Mouse (Mus musculus): ENCODE data around the gene Pinlyp.

Pinlyp gene

DNA sequence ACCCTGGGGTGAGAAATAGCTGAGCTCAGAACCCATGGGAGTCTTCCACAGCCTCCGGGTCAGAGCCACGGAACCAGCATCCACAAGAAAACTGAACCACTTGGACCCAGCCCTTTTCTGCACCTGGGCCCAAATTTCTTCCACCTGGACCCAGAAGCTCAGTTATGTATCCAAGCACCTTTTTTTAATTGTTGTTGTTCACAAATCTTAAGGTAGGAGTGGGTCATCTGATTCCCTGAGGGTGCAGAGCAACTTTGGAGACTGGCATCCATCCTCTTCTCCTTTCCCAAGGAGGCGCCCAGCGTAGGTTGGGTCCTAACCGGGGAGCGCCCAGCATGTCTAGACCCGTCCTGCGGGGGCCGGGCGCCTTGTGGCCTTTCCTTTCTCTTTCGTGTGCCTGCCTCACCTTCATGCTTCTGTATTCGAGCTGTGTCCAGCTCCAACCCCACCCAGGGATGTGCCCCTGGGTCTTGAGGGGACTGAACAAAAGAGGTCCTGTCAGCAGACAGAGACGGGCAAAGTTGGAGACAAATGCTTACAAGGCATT lies at the start of gene Pinlyp, which contains the start of gene Xrcc1:
Gene Pinlyp (minus strand): TSS at position 51 of the 547 bp plus-strand sequence.
Gene Xrcc1 (plus strand): TSS at position 222 of the 547 bp plus-strand sequence.
- DNase-seq: no peak

DNA sequence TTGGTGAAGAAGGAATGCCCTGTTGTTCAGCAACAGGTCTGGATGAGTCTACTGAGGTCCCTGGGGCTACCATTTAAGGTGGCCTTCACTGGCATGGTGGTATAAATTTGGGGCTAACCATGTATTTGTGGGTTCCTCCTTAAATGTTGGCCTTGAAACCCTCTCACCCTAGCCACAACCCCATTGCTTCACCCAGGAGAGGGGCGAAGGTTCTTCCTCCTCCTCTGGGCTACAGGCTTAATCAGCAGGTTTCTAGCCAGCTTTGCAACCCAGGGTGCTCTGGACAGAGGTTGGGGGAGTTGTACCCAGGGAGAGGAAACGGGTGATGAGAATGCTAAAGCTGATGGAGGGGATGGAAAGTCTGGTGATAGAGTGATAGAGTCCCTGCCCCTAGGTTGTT lies 49.5 kb upstream of the Pinlyp start:
- peak; percentile 28 for DNase-seq

DNA sequence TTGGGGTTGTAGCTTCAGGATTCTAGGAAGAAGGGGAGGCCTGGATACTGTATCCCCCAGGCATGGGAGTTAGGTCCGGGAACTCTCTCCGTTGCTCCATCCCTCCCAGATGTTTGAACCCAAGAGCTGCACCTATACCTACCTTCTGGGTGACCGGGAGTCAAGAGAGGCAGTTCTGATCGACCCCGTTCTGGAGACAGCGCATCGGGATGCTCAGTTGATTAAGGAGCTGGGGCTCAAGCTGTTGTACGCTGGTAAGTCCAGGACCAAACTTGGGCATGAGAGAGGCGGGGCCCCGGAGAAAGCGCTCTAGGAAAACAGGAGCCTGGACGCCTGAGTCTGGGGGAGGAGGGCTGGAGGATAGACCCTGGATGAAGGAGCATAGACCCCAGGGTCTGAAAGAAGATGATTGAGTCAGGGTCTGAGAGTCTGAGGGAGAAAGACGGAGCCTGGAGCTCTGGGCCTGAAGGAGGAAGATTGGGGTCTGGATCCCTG lies 48.4 kb upstream of the Pinlyp start:
- DNase-seq: peak; percentile 28

DNA sequence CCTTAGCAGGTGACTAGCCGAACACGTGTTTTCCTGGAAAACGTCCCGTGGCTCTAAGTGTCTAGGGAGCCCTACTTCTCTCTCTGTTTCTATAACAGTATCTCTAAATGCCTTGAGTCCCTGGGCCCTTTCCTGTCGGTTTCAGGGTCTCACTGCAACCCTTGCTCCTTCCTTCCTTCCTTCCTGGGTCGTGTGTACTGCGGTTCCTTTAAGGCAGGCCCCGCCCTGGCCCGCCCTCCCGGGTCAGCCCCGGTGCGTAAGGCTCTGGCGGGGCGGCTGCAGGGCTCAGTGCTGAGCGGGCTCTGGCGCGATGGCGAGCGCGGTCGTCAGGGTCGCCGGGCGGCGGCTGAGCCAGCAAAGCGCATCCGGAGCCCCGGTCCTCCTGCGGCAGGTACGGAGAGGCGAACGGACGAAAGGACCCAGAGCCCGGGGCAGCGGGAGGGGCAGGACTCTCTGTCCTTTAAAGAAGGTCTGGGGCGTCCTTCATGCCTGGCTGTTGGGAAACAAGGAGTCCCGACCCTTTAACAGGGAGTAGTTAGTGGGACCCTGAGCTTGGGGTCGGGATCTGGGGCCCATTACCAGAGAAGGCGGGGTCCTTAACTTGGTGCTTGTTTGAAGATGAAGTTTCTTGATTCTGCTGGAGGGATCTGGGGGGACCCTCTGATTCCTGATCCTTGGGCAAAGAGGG lies 47.8 kb upstream of the Pinlyp start:
- DNase-seq: peak; percentile 85

DNA sequence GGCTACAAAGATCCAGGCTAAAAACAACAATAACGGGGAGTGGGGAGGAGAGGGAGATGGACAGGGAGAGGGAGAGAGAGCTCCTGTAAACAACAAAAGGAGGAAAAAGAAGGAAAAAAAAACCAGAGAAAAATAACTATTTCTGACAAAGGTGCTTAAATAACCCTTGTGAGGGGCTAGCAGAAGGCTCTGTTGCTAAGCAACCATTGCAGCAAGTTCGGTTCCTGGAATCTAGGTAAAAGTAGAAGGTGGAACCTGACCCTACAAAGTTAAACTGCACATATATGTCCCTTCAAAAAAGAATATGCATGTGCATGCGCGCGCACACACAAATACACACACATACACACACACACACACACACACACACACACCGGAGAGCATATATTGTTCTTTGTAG lies 46.9 kb upstream of the Pinlyp start:
- DNase-seq: no peak

DNA sequence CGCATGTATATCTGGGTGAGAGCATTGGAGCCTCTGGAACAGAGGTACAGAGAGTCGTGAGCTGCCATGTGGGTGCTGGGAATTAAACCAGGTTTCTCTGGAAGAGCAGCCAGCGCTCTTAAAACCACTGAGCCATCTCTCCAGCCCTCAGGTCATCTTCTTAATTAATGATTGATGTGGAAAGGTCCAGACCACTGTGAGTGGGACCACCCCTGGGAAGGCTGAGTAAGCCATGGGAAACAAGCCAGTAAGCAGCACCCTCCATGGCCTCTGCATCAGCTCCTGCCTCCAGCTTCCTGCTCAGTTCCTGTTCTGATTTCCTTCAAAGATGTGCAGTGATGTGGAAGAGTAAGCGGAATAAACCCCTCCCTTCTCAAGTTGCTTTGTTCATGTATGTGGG lies 46.2 kb upstream of the Pinlyp start:
- no peak for DNase-seq

DNA sequence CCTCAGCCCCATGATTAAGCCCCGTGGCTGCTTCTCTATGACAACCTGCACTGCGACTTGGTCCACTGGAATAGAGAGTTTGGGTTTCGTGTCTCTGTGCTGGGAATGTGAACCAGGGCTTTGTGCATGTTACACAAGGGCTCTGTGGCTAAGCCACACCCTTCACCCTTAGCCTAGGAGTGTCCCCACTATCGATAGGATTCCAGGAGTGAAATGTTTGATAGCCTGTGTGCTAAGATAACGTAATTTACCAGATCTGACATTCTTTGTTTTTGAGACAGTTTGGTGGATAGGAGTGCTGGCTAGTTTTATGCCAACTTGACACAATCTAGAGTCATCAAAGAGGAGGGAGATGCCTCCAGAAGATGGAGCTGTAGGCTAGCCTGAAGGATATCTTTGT lies 45.8 kb upstream of the Pinlyp start:
- DNase-seq: no peak

DNA sequence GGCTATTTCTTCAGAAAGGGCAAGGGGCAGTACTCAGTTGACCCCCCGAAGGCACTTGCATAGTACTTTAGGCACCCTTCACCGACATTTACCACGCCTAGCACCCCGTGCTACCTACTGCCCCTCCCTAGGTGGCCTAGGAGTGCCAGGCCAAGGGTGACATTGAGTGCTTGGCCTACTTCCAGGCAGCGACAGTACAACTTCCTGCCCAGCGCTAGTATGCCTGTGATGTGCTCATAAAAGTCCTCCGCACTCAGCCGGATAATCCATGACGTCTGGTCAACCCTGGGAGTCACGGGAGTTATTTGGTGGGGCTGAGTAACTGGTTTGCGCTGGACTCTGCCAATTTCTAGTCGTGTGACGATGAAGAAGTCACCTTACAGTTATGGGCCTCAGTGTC lies 42.4 kb upstream of the Pinlyp start:
- peak; percentile 81 for DNase-seq

DNA sequence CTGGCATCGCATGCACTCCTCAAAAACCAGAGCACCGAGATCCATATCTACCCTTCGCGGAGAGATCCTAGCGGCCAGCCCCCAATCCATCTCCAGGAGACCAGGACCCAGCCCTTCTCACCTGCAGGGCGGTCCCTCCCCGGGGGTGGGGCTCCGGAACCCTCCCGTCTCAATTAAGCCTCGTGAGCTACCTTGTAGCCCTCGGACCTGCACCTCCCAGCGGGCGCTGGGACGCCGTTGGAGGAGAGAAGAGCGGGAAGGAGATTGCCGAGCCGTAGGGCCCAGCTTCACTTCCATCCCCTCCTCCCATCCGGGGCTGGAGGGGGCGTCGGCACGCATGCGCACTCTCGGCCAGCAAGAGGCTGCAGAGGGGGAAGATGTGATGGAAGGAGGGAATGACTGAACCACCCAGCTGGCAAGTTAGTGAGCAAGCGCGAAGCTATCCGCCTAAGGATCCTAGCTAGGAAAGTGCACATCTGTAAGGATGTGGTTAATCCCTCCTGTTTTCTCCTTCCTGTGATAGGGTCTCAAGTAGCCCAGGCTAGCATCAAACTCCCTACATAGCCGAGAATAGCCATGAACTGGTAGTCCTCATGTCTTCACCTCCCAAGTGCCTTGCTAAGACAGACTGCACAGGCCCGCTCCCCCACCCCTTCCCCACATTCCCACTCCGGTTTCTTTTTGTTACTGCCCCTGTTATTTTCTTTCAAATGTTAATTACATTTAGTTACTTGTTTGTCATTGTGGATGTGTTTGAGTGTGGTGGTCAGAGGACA lies 41.6 kb upstream of the Pinlyp start, which contains the start of the genes Ethe1 and Zfp575:
Gene Ethe1 (plus strand): TSS at position 214 of the 776 bp plus-strand sequence.
Gene Zfp575 (minus strand): TSS at position 312 of the 776 bp plus-strand sequence.
- DNase-seq: no peak

DNA sequence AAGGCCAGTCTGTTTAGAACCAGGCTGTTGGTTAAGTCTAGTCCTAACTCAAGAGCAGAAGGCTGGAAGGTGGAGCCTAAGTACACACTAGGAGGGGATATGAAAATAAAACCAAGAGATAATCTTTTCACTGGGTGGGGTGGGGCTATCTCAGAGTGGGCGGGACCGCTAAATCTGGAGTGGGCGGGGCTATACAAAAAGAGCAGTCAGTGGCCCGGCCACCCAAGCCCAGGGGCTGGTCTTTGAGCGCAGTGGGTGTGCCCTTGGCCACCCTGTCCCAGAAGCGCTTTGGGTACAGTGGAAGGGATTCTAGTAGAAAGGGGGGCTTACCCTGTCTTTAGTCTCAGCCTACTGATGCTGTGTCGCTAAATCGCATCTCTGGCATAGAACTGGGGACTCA lies 40.9 kb upstream of the Pinlyp start:
- no peak for DNase-seq

DNA sequence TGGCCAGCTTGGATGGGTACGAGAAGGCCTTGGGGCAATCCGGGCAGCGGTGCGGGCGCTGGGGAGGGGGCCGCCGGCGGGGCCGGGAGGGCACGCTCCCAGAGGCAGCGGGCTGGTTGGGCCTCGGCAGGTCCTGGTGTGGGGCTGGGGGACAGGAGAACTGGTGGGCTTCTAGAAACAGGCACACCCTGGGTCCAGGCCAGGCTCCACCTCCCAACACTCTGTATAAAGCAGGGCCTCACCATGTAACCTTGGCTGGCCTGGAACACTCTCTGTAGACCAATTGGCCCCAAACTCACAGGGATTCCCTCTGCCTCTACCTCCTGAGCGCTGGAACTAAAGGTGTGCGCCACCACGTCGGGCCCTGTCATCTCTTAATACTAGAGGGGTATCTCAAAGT lies 40.1 kb upstream of the Pinlyp start:
- no peak for DNase-seq

DNA sequence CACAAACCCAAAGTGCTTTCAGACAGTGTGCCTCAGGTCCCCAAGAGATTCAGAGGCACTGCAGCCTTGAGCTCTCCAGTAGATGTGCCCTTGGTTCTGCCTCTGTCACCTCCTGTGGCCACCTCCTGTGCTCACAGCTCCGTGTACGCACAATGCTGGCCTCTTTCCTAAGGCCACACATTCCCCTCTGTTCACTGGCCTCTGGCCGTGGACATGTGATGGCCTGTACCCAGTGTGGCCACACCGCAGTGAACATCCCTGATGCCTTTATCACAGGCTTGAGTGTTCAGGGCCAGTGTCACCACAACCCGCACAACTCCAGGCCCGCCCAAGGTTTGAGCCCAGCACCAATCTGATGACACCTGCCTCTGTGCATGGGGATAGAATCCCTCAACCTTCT lies 39.0 kb upstream of the Pinlyp start:
- DNase-seq: no peak

DNA sequence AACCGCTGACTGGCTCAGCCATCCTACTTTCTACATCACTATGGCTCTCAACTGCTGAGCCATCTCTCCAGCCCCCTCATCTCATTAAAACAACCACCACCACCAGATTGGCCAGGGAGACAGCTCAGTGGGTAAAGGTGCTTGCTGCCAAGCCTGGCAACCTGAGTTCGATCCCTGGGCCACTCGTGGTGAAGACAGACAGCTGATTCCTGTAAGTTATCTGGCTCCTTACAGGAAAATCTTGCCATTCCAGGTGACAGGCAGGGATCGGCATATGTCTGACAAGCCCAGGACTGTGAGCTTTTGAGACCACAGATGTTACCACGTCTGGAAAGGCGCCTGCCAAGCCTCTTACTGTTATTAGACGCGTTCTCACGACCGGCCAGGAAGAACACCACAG lies 31.9 kb upstream of the Pinlyp start:
- no peak for DNase-seq

DNA sequence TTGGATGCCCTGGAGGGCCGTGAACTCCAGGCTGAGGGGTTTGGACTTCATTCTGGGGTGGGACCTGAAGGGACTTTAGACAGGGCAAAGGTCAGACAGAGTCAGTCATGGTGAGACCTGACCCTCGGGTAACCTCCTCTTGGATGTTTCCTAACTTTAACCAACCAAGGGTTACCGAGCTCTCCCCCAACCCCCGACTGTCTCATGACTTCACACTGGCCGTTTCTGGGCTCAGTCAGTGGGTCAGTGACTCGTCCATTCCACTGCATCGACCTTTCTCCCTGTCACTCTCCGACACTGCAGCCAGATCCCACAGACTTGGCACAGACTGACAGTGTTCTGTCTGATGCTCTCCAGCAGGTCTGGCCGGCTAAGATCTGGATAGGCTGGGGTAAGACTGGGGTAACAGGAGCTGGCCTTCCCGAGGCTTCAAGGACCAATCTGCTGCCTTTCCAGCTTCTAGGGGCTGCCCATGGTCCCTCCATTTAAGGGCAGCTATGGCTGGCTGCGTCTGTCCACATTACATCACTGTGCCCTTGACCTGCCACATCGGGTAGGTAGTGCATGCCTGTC lies 28.4 kb upstream of the Pinlyp start:
- peak; percentile 60 for DNase-seq

DNA sequence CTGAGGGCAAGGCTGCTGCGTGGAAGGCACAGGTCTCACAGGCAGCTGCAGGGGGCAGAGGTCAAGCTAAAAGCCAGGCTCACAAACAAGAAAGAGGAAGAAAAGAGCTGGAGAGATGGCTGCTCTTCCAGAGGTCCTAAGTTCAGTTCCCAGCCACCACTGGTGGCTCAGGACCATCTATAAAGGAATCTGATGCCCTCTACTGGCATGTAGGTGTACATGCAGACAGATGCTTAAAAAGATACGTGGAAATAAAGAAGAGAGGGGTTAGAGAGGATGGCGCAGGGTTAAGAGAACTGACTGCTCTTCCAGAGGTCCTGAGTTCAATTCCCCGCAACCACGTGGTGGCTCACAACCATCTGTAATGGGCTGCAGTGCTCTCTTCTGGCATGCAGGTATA lies 26.5 kb upstream of the Pinlyp start:
- no peak for DNase-seq

DNA sequence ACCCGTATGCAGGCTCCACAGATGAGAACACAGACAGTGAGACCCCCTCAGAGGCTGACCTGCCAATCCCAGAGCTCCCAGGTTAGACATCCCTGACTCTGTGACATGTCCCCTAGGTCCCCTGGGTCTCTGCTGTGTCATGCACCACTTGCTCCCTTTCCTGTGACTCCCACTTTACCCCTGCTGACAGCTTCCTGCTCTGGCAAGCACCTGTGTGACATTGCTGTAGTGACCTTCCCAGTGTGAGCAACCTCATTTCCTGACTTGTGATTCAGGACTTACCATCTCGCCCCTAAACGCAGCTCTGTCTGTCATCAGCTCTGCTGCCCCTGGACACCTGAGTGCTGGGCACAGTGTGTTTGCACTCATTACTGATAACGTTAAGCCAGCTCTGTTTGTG lies 25.2 kb upstream of the Pinlyp start:
- no peak for DNase-seq

DNA sequence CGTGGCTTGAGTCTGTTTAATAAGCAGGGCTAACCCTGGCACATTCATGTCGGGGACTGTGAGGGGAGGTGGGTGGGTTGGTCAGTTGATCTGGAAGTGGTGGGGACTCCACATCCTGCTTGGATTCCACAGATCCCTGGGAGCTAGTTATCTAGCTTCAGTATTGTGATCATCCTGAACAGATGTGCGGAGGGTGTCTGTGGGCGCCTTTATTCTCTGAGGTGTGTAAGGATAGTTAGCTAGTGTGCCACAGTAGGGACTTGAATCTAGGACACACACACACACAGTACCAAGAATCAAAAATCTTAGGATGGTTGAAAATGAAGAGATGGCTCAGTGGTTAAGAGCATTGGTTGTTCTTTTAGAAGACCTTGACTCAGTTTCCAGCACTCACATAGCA lies 22.6 kb upstream of the Pinlyp start:
- no peak for DNase-seq

DNA sequence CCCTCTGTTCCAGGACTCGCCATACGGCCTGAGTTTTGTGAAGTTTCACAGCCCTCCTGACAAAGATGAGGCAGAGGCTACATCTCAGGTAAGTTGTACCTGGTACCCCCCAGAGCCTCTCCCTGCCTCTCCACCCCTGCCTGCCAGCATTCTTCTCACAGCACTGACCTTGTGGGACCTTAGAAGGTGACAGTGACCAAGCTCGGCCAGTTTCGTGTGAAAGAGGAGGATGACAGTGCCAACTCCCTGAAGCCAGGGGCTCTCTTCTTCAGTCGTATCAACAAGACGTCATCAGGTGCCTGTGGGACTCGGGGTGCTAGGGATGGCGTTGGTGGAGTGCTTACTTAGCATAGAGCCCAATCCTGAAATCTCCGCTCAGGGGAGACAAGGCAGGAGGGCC lies 20.3 kb upstream of the Pinlyp start:
- no peak for DNase-seq

DNA sequence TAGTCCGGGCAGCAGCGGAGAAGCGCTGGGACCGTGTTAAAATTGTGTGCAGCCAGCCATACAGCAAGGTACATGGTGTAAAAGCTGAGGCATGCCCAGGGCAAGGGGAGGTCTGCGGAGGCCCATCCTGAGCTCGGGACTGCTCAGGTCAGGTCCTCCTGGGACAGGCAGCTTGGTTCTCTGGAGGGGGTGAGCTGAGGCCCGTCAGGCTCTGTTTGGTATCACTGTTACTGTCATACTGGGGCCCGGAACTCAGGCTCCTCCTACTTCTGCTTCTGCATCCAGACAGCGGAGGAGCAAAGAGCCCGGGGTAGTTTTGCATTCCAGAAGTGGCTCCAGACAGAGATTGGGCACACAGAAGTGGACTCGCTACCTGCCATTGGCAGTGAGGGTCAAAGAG lies 19.7 kb upstream of the Pinlyp start:
- DNase-seq: no peak

DNA sequence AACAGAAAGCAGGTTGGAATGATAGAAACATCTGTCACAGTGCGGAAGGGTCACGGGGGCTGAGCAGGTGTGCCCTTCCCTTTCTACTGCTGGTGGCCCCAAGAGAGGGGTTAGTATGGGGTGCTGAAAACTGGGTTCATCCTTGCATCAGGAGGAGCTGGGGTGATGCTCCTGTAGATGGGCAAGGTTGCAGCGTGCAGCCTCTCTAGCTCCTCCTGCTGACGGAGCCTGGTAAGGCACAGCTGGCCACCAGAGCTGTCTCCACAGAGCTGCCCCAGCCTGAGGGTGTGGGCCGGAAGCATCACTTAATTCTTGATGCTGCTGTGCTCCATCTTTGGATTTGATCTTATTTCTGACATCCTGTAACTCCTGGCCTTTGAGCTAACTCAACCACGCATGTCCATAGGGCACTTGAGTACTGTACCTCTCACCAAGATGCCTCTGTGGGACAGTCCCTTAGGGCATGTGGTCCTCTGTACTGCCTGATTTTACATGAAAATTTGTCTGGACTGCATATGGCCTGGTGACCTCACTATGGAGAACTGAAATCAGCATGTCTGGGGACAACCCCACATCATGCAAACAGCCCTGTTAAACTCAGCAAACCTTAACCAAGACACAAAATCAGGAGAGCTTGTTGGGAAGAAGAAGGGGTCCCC lies 18.8 kb upstream of the Pinlyp start:
- peak; percentile 80 for DNase-seq

DNA sequence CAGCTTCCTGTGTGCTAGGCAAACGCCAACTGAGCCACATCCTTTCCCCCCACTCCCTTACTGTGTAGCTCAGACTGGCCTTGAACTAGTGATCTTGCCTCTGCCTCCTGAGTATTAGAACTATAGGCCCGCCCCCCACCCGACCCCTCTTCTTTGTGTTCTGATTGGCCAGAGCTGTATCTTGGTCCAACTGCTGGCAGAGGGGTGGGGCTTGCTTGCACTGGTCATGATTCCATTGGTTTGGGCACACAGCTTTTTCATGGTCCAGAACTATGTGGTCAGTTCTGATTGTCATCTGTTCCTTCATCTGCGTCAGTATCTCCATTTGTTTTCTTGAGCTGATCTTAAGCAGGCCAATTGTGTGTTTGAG lies 17.9 kb upstream of the Pinlyp start:
- no peak for DNase-seq

DNA sequence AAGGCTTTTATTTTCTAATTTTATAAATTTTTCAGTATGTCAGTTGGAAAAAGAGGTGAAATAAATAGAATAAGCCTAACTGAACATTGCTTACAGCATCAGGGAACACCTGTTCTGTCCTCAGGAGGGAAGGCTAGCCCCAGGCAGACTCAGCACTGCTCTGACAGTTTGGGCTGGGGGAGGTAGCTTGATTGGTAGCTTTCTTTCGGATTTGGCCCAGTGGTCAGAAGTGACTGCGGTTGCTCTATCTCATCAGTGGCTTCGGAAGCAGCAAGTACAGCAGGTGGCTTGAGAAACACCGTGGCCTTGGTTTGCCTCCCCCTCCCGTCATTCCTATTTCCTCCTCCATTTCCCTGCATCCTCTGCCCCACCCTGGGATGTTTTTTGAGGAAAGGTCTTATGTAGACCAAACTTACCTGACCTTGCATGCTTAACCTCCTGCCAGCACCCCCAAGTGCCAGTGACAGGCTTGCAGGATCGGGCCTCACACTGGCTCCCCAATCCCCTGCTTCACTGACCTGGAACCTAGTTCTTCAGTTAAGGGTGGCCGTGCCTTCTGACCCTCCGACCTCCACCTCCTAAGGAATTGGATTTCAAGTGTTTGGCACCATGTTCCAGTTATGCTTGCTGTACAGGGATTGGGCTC lies 17.4 kb upstream of the Pinlyp start:
- DNase-seq: no peak

DNA sequence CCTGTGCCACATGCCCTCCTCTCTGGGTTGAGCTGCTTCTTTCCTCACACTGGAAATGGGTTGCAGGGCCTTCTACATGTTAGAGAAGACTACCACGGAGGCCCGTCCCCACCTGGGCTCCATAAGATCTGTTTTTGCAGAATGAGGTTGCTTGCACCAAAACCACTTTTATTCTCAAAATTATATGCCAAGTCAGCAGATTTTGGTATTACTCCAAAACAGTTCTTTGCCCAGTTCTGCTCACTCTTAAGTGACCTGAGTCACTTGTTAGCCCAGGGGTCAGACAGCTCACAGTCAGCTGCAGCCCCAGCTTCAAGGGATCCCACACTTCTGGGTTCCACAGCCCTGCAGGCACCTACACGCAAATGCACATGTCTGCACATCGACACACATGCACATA lies 15.5 kb upstream of the Pinlyp start:
- no peak for DNase-seq
